Mouse (Mus musculus): ENCODE measurements around the gene Smg9. TPM values are rescaled to one million over a fixed set of nuclear protein-coding genes. Genes with fewer than 3 reads are reported as not detected.

Smg9 gene
- polyA plus RNA-seq, 1 experiment from 2014 or later = 13.8 TPM

DNA sequence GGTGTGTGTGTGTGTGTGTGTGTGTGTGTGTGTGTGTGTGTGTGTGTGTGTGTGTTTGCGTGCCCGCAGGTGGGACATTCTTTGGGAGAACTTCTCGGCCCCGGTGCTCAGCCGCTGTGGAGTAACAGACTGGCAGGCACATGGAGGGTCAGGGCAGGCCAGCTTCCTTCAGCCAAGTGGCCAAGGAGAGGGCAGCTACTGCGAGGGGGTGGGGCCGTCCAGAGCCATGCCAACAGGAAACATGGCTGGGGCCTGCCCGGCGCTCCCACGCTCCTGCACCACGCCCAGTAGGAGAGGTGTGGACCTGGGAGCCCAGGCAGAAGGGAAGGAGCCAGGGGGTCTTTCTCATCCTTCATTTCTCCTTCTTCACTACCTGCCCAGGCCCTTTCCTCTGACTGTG is 27.1 kb upstream of the Smg9 start:
- H3K27me3 ChIP-seq (ENCODE audit: control insufficient read depth, insufficient read depth, low read length) = peaks cover 5% of the 10 kb centered on the region; the same call in 1 of the 2 replicates
- DNase-seq (ENCODE audit: low spot score) = no peak
- no peak overlapping the region for H3K27ac ChIP-seq (replicated peaks; ENCODE audit: low read depth, low read length)
- H3K4me2 ChIP-seq (ENCODE audit: low read depth, low read length) = no peak overlapping the region
- no peaks in the 10 kb centered on the region for H3K36me3 ChIP-seq (replicated peaks; ENCODE audit: control insufficient read depth, insufficient read depth, low read depth, low read length)
- H3K4me3 ChIP-seq (ENCODE audit: low read depth, low read length) = no peak overlapping the region
- H3K4me1 ChIP-seq (ENCODE audit: control insufficient read depth, insufficient read depth, low read length) = peaks cover 4% of the 10 kb centered on the region
- no peak overlapping the region for H3K9ac ChIP-seq (replicated peaks; ENCODE audit: low read length)
- H3K9me3 ChIP-seq (replicated peaks; ENCODE audit: control insufficient read depth, low read length) = no peaks in the 10 kb centered on the region
- no peak for ATAC-seq (replicated peaks; ENCODE audit: insufficient number of reproducible peaks, low FRiP score, low TSS enrichment, low read depth)
- 83% methylated on average over 10 of the region's 11 CpGs for WGBS

DNA sequence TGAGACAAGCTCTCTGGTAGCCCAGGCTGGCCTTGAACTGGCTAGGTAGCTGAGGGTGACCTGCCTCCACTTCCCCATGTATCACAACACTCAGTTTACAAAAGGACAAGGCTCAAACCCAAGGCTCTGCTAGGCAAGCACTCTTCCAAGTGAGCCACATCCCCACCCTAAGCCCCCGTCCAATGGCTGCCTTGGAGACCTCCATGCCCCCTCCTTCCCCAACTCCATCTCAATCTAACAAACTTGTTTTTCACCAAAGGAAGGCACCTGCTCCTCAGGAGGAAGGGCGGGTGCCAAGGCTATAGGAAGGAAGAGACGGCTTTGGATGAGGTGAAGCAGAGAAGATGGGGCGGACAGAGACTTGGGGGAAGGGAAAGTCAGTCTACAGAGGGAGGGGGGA is 26.6 kb upstream of the Smg9 start:
- Histone ChIP-seq H3K36me3 (replicated peaks; ENCODE audit: control insufficient read depth, insufficient read depth, low read depth, low read length) (no peaks in the 10 kb centered on the region), H3K4me1 (ENCODE audit: control insufficient read depth, insufficient read depth, low read length) (peaks cover 7% of the 10 kb centered on the region), H3K27ac (replicated peaks; ENCODE audit: low read depth, low read length) (no peak overlapping the region), H3K9me3 (replicated peaks; ENCODE audit: control insufficient read depth, low read length) (no peaks in the 10 kb centered on the region), H3K4me2 (ENCODE audit: low read depth, low read length) (no peak overlapping the region), H3K27me3 (ENCODE audit: control insufficient read depth, insufficient read depth, low read length) (peaks cover 5% of the 10 kb centered on the region; the same call in 1 of the 2 replicates), H3K9ac (replicated peaks; ENCODE audit: low read length) (no peak overlapping the region), H3K4me3 (ENCODE audit: low read depth, low read length) (no peak overlapping the region)
- ATAC-seq (replicated peaks; ENCODE audit: insufficient number of reproducible peaks, low FRiP score, low TSS enrichment, low read depth) (no peak), DNase-seq (ENCODE audit: low spot score) (no peak)
- 57% methylated on average over 4 of the region's 4 CpGs for WGBS

DNA sequence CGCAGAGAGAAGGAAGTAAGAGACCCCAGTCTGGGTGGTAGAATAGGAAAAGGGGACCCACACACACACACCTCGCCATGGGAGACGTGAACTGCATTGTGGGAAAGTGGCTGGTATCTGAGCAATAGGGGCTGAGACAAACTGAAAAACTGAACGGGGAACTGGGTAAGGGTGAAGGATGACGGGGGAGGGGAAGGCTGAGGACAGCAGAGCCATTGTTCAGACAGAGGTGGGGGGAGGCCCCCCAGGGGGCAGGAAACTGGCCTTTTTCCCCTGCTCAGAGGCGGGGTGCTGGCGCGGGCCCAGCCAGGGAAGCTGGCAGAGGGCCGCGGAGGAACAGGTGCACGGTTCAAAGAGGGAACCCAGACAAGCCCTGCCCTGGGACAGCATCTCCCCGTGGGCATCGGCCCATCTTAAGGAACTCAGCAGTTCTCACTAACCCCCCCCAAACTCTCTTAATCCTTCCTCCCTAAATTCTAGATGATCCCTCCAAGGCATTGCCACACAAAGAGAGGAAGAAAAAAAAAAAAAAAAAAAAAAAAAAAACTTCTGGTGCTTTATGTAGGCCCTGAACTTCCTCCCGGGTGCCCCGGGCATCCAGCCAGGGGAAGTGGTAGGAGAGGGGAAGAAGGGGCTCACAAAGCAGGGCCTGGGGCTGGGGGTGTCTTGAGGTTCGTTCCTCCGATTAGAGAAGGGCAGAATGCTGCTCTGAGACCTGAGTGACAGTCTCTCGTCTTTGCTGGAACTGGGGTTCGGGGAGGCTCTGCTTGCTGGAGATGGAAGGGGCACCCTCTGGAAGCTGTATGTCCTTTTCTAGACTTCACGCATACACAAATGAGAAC is 25.7 kb upstream of the Smg9 start:
- no peak overlapping the region for H3K27ac ChIP-seq (replicated peaks; ENCODE audit: low read depth, low read length)
- WGBS = 34% methylated on average over 20 of the region's 20 CpGs

DNA sequence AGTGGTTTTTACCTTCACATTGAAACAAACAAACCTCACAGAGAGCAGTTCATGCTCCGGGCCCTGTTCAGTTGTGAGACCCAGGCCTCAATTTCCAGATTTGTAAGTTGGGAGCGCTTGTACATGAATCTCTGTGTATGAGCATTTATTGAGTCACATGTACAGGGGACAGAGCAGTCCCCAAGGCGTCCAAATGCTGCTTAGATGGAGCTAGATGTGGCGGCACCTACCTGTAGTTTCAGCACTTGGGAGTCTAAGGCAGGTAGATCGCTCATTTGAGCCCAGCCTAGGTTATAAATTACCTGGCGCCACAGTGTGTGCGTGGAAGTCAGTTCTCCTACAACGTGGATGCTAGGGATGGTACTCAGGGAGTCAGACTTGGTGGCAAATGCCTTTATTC is 23.0 kb upstream of the Smg9 start:
- Histone ChIP-seq H3K27ac (replicated peaks; ENCODE audit: low read depth, low read length) (no peak overlapping the region), H3K4me3 (ENCODE audit: low read depth, low read length) (no peak overlapping the region), H3K36me3 (replicated peaks; ENCODE audit: control insufficient read depth, insufficient read depth, low read depth, low read length) (no peaks in the 10 kb centered on the region), H3K27me3 (ENCODE audit: control insufficient read depth, insufficient read depth, low read length) (peaks cover 5% of the 10 kb centered on the region; the same call in 1 of the 2 replicates), H3K9me3 (replicated peaks; ENCODE audit: control insufficient read depth, low read length) (no peaks in the 10 kb centered on the region), H3K9ac (replicated peaks; ENCODE audit: low read length) (no peak overlapping the region), H3K4me2 (ENCODE audit: low read depth, low read length) (no peak overlapping the region), H3K4me1 (ENCODE audit: control insufficient read depth, insufficient read depth, low read length) (peaks cover 9% of the 10 kb centered on the region)
- 89% methylated on average over 8 of the region's 8 CpGs for WGBS
- DNase-seq (ENCODE audit: low spot score) (no peak), ATAC-seq (replicated peaks; ENCODE audit: insufficient number of reproducible peaks, low FRiP score, low TSS enrichment, low read depth) (no peak)

More for the DNA sequence above, 25.7 kb upstream of the Smg9 start:
- DNase-seq (ENCODE audit: low spot score) (no peak), ATAC-seq (replicated peaks; ENCODE audit: insufficient number of reproducible peaks, low FRiP score, low TSS enrichment, low read depth) (no peak)
- H3K9ac ChIP-seq (replicated peaks; ENCODE audit: low read length) = no peak overlapping the region
- no peaks in the 10 kb centered on the region for H3K9me3 ChIP-seq (replicated peaks; ENCODE audit: control insufficient read depth, low read length)
- H3K4me1 ChIP-seq (ENCODE audit: control insufficient read depth, insufficient read depth, low read length) = peaks cover 7% of the 10 kb centered on the region
- no peak overlapping the region for H3K4me2 ChIP-seq (ENCODE audit: low read depth, low read length)
- H3K4me3 ChIP-seq (ENCODE audit: low read depth, low read length) = no peak overlapping the region
- no peaks in the 10 kb centered on the region for H3K36me3 ChIP-seq (replicated peaks; ENCODE audit: control insufficient read depth, insufficient read depth, low read depth, low read length)
- peaks cover 5% of the 10 kb centered on the region; the same call in 1 of the 2 replicates for H3K27me3 ChIP-seq (ENCODE audit: control insufficient read depth, insufficient read depth, low read length)

GRCm38 (mm10) chr7:24377091-24377865 is 22.1 kb upstream of the Smg9 start:
- ATAC-seq (replicated peaks; ENCODE audit: insufficient number of reproducible peaks, low FRiP score, low TSS enrichment, low read depth) (peak; percentile 39), DNase-seq (ENCODE audit: low spot score) (peak; percentile 57)
- Histone ChIP-seq H3K27ac (replicated peaks; ENCODE audit: low read depth, low read length) (peak overlapping the region; percentile 59), H3K36me3 (replicated peaks; ENCODE audit: control insufficient read depth, insufficient read depth, low read depth, low read length) (no peaks in the 10 kb centered on the region), H3K9me3 (replicated peaks; ENCODE audit: control insufficient read depth, low read length) (no peaks in the 10 kb centered on the region), H3K4me3 (ENCODE audit: low read depth, low read length) (0 out of 2 replicates have a peak overlapping the region, but pooled peaks have one; percentile 18), H3K4me1 (ENCODE audit: control insufficient read depth, insufficient read depth, low read length) (peaks cover 9% of the 10 kb centered on the region), H3K4me2 (ENCODE audit: low read depth, low read length) (peak overlapping the region; percentile 61), H3K27me3 (ENCODE audit: control insufficient read depth, insufficient read depth, low read length) (peaks cover 5% of the 10 kb centered on the region; the same call in 1 of the 2 replicates), H3K9ac (replicated peaks; ENCODE audit: low read length) (peak overlapping the region; percentile 44; the same call in 1 of the 2 replicates)
- WGBS = 8% methylated on average over 49 of the region's 49 CpGs

DNA sequence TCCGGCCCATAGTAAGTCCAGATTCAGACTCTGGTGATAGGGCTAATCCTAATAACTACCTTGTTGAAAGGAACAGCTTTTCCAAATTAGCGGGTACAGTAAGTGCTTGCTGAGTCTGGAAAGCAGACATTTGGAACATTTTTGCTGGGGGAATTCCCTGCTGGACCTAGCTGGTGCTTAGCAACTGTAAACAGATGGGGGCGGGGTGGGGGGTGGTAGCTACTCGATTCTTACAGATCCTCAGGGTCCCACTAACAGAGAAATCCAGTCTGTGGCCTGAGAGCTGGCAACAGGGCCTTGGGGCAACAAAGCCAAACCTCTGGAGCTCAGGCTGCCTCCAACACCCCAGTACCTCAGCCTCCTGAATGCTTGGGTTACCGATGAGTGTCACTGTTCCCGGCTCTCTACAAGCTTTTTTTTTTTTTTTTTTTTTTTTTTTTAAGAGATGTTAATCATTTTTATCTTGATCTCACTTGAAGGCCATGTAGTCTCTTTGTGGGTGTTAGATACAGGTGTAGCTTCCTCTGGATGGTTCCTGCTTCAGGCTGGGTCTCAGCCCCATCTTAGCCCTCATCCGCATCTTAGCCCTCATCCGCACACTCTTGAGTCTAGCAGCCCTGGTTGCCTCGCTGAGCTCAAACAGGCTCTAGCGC is 21.2 kb upstream of the Smg9 start:
- Histone ChIP-seq H3K9me3 (replicated peaks; ENCODE audit: control insufficient read depth, low read length) (no peaks in the 10 kb centered on the region), H3K4me1 (ENCODE audit: control insufficient read depth, insufficient read depth, low read length) (peaks cover 9% of the 10 kb centered on the region), H3K4me3 (ENCODE audit: low read depth, low read length) (no peak overlapping the region), H3K27me3 (ENCODE audit: control insufficient read depth, insufficient read depth, low read length) (peaks cover 5% of the 10 kb centered on the region; the same call in 1 of the 2 replicates), H3K4me2 (ENCODE audit: low read depth, low read length) (no peak overlapping the region), H3K27ac (replicated peaks; ENCODE audit: low read depth, low read length) (peak overlapping the region; percentile 59; the same call in 1 of the 2 replicates), H3K9ac (replicated peaks; ENCODE audit: low read length) (no peak overlapping the region; the same call in 1 of the 2 replicates), H3K36me3 (replicated peaks; ENCODE audit: control insufficient read depth, insufficient read depth, low read depth, low read length) (no peaks in the 10 kb centered on the region)
- ATAC-seq (replicated peaks; ENCODE audit: insufficient number of reproducible peaks, low FRiP score, low TSS enrichment, low read depth) = no peak
- 59% methylated on average over 10 of the region's 10 CpGs for WGBS
- DNase-seq (ENCODE audit: low spot score) = peak; percentile 77

DNA sequence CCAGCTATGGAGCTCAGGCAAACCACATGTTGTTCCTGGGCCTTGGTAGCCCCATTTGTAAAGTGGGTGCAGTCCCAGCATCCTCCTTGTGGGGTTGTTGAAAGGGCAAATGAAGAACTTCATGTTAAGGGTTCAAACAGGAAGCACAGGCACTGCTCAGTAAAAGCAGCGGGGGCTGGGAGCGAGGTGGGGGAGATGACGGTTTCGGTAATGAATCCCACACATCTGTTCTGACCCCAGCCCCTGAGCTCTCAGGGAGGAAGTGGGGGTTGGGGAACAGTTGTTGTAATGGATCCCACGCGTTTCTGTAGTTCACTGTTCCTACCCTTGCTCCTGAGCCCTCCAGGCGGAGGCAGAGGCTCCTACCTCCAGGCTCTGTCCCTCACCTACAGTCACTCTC is 19.5 kb upstream of the Smg9 start:
- peak; percentile 39; the same call in 1 of the 2 replicates for ATAC-seq (replicated peaks; ENCODE audit: insufficient number of reproducible peaks, low FRiP score, low TSS enrichment, low read depth)

More for the DNA sequence above, 19.5 kb upstream of the Smg9 start:
- Histone ChIP-seq H3K4me1 (ENCODE audit: control insufficient read depth, insufficient read depth, low read length) (peaks cover 9% of the 10 kb centered on the region), H3K4me2 (ENCODE audit: low read depth, low read length) (no peak overlapping the region), H3K36me3 (replicated peaks; ENCODE audit: control insufficient read depth, insufficient read depth, low read depth, low read length) (no peaks in the 10 kb centered on the region), H3K27me3 (ENCODE audit: control insufficient read depth, insufficient read depth, low read length) (peaks cover 5% of the 10 kb centered on the region), H3K4me3 (ENCODE audit: low read depth, low read length) (no peak overlapping the region), H3K27ac (replicated peaks; ENCODE audit: low read depth, low read length) (no peak overlapping the region), H3K9ac (replicated peaks; ENCODE audit: low read length) (peak overlapping the region; percentile 22; the same call in 1 of the 2 replicates), H3K9me3 (replicated peaks; ENCODE audit: control insufficient read depth, low read length) (no peaks in the 10 kb centered on the region)
- peak; percentile 77 for DNase-seq (ENCODE audit: low spot score)
- 19% methylated on average over 7 of the region's 7 CpGs for WGBS
